Mouse (Mus musculus) E14TG2a.4 (cell line): ENCODE results near the gene Pnma3.

ENCODE experiments used
- CTCF ChIP-seq: conservative IDR thresholded peaks from 2 replicates; pipeline ENCODE4 v1.5.1; 2014; ENCODE audit warnings: low read length
- NANOG ChIP-seq: IDR thresholded peaks from 2 replicates; pipeline ENCODE4 v1.6.1; 2014; ENCODE audit warnings: borderline replicate concordance, low read length, mixed read lengths
- POU5F1 ChIP-seq: IDR thresholded peaks from 2 replicates; pipeline ENCODE4 v1.6.1; 2014; ENCODE audit warnings: low read length, borderline replicate concordance

DNA sequence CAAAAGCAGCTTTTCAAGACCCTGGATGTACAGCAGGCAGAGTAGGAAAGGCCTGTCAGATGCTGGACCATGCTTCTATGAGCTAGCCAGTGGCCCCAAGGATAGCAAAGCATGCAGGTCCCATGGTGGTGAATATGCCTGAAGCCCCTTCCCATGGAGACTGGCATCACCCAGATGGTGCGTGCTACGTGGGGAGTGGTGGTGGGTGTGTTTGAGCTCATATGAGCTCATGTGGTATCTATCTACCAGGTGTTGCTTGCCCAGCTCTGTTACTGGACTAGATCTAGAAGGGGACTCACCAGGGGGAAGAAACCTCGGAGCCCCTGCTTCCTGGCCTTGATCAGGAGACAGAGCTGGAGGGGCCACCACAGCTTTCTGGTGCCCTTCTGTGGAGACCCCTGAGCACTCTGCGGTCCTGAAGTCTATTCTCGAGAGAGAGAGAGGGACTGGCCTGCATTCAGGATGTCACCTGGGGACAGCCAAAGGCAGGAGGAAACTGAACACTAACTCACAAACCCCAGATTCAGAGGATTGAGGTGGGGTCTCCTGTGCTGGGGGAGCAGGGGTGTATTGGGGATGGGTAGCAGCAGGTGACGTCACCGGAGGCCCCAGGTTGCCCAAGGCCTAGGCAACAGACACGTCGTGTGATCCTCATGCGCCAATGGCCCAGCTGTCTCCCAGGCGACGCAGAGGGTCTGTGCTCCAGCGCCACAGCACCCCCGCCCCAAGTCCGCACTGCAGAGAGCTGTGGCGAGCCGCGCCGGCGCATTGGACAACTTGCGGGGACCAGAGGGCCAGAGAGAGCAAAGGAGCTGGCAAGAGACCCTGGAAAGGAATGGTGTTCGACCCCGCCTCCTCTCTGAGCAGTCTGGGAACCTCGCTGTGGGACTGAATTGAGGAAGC lies 824 bp upstream of the Pnma3 start:
- TF ChIP-seq POU5F1, result no peak
- TF ChIP-seq CTCF, result no peak
- no peak for TF ChIP-seq NANOG
